Mouse (Mus musculus): ENCODE measurements around the gene Ttpal.
A peak's percentile ranks its signal among the peaks of the same experiment; 100 is the strongest.

Gene Ttpal

DNA sequence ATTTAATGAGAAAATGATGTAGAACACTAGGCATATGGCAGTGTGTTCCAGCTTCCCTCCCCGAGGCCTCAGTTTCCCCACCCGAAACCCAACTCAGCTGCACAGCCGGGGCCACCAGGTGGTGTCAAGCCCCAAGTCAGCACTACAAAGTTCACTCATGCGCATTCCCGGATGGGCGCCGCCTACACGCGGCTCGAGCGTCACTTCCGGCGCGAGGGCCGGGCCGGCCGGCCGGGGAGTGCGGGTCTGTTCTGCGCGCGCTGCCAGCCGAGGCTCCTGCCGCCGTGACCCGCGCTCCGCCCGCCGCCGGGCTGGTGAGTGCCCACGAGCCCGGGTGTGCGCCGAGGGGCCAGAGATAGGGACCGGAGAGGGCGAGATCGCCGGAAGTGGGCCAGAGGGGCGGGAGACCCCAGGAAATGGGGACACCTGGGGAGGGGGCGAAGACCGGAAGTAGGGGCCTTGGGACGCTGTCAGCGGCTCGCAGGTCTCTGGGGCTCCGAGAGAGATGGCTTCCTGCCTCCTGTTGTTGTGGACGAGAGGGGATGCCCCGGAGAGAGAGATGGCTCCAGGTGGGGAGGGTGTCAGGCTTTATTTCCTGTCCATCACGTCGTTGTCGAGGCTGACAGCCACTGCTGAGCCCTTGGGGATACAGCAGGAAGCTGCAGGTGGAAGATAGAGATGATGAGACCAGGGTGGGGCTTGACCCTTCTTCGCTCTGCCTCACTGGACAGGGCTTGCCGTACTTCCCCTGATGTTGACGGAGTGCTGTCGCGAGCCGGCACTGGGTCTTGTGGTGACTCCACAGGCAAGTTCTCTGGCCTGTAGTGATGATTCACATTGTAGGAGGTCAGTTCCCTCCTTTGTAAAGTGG, at the start of gene Ttpal:
Gene Ttpal (plus strand): TSS at position 214 of the 871 bp plus-strand sequence.
- DNase-seq (ENCODE audit: low spot score) = peak; percentile 87

DNA sequence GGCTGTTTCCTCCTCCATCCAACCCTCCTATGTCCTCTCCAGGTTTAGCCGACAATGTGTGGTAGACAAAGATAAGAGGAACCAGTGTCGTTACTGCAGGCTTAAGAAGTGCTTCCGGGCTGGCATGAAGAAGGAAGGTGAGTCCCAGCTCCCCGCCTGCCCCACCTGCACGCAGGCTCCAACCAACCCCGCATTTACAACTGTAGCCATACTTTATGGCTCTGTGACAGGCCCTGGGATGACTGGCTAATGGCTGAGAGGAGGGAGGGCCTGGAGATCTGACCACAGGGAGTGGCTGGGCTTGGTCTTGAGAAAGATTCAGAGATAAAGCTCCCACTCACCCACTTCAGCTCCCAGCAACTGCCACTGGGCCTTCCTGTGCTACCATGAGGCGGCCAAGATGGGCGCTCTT, 49.6 kb upstream of the Ttpal start:
- DNase-seq (ENCODE audit: low spot score) = no peak

DNA sequence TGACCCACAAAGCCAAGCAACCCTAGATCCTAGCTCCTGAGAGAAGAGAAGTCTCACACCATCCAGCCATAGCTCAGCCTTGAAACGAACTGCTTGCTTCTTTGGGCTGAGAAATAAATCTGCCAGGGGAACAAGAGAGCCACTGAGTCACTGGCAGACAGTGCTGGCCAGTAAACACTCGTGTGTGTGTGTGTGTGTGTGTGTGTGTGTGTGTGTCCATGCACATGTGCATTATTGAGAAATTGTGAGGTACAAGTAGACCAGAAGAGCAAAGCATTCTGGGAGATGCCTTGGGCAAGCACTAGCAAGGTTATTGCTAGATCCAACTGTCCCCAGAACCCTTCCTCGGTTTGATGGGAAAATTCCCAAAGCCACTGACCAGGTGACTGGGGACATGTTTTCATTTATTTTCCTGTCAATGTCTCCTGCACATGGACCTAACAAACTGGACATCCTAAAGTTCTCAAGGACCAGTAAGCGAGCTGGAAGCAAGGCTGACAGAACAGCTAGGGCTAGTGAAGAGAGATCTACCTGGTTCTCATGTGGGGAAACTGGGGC, 47.6 kb upstream of the Ttpal start:
- DNase-seq (ENCODE audit: low spot score) = no peak

GRCm38 (mm10) chr2:163554996-163555395, 47.1 kb upstream of the Ttpal start:
- DNase-seq (ENCODE audit: low spot score) = no peak

DNA sequence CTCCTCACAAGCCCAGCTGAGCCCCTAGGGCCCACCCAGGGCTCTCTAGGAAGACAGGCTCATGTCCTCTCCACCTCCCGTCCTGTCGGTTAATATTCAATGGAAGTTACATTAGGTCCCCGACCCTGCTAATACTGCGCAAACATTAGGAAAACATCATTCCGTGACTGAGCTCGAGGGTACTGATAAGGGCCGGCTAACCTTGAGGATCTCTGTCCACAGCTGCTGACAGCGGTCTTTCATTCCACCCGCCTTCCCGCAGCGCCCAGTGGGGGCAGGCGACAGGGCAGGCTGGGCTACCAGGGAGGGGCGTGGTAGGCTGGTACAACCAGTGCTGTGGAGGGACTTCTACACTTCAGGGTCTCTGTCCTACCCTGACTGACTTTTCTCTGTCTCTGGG, 46.7 kb upstream of the Ttpal start:
- no peak for DNase-seq (ENCODE audit: low spot score)

GRCm38 (mm10) chr2:163558548-163558947, 43.6 kb upstream of the Ttpal start:
- DNase-seq (ENCODE audit: low spot score) = no peak

GRCm38 (mm10) chr2:163559236-163559635, 42.9 kb upstream of the Ttpal start:
- no peak for DNase-seq (ENCODE audit: low spot score)

GRCm38 (mm10) chr2:163560247-163560646, 41.9 kb upstream of the Ttpal start:
- DNase-seq (ENCODE audit: low spot score) = no peak

DNA sequence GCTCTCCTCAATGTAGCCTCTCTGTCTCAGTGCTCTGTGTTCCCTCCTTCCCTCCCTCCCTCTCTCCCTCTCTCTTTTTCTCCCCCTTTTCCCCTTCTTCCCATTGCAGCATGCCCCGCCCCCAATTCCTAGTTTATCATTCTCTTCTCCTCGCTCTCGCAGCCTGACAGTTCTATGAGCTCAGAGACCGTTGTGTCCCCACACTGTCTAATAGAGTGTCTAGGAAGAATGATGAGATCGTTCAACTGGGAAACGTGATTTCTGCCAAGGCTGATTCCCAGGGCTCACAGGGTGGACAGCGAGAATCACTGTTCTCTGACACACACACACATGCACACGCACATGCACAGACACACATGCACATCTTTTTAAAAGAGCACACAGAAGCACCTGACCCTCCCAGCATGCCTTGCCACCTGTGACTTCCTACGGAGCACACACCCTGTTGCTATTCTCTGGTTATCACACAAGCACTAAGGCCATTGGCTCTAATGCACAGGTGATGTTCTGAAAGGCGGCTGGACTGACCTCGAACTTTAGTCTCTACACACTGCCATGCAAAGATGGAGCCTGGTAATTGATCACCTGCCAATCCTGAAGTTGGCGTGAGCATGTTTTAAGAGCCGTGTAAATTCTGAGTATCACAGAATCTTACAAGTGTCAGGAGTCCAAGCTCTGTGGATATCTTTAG, 40.7 kb upstream of the Ttpal start:
- DNase-seq (ENCODE audit: low spot score) = no peak

- peak; percentile 23 for DNase-seq (ENCODE audit: low spot score)
Measured at GRCm38 (mm10) chr2:163564646-163565045, 37.5 kb upstream of the Ttpal start.

GRCm38 (mm10) chr2:163574321-163574720, 27.8 kb upstream of the Ttpal start:
- DNase-seq (ENCODE audit: low spot score) = no peak

DNA sequence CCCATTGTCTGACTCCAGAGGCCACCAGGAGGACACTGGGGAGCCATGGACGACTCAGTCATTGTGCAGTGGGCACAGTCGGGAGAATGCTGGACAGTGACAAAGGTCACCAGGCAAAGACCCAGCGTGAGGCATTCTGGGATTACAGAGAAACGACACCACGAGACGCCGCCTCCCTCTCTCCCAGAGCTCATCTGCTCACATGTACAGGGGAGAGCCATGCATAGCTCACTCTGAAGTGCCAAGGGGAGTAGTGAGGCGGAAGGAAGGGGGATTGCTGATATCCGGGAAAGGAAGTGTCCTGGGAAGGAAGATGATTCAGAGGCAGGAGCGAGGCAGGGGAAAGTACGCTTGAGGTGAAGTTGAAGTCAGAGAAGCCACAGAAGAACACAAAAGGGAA, 26.9 kb upstream of the Ttpal start:
- DNase-seq (ENCODE audit: low spot score) = no peak

- DNase-seq (ENCODE audit: low spot score) = no peak
Measured at GRCm38 (mm10) chr2:163577986-163578385, 24.1 kb upstream of the Ttpal start.

DNA sequence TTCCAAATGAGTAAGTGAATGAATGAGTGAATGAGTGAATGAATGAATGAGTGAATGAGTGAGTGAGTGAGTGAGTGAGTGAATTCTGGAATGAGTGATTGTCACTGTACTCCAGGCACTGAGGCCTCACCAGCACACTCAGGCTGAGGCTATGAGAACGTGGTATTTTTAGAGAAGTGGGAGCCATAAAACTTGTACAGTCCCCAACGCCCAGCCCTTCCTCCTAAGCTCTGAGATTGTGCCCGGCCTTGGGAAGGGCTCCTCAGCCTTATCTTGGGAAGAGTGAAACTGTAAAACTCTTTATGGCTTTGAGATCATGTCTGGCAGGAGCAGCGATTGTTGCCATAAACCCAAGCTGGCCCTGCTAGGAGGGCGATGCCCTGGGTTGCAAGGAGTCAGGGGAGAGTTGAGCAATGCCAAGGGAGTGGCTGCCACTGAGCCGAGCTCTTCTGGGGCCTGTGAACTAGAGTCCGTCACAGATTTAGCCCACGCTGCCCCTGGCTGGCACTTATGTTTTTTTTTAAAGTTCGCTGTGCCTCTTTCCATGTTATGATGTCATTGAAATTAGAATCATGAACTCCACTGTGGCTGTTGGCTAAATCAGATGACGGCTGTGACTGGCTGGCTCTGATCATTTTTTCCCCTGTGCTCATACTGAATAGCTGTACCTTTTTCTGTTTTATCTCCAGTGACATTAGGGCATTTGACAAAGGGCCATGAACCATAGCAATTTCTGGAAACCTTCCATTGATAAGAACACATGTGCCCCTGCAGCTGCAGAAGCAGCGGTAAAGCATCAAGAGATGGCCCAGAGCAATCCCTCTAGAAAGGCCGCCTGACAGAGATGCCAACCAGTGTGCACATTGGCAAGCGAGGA, 21.8 kb upstream of the Ttpal start:
- DNase-seq (ENCODE audit: low spot score) = no peak

DNA sequence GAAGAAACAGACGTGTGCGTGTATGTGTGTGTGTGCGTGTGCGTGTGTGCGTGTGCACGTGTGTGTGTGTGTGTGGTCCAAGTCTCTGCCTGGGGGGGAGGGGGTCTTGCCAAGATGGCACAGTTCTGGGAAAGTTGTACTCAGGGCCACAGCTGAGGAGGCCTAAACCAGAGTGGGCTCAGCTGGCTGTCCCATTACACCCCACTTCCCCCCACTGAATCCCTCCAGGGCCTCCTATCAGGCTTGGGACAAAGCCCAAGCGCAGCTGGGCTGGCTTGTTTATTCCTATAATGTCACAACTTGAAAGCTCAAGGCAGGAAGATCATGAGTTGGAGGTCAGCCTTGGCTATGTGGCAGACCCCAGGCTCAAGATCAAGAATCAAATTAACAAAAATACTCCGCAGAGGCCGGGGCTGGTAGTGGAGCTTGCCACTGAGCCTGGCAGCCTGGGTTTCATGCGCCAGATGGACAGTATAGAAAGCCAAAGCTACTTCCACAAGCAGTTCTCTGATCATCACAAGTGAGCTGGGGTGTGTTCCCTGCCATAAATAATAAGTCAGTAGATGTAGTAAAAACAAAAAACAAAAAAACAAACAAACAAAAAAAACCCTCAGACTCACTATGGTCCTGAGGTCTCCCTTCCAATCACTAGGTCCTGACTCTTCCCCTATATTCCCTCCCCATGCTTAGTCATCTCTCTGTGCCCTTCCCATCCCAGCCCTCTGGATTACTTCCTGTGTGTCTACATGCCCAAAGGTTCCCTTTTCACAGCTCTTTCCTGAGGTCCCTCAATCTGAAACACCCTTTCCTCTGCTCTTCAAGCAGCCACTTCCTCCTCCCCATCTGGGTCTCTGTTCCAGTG, 18.7 kb upstream of the Ttpal start:
- DNase-seq (ENCODE audit: low spot score) = no peak

GRCm38 (mm10) chr2:163584088-163584426, 18.1 kb upstream of the Ttpal start:
- DNase-seq (ENCODE audit: low spot score) = no peak

DNA sequence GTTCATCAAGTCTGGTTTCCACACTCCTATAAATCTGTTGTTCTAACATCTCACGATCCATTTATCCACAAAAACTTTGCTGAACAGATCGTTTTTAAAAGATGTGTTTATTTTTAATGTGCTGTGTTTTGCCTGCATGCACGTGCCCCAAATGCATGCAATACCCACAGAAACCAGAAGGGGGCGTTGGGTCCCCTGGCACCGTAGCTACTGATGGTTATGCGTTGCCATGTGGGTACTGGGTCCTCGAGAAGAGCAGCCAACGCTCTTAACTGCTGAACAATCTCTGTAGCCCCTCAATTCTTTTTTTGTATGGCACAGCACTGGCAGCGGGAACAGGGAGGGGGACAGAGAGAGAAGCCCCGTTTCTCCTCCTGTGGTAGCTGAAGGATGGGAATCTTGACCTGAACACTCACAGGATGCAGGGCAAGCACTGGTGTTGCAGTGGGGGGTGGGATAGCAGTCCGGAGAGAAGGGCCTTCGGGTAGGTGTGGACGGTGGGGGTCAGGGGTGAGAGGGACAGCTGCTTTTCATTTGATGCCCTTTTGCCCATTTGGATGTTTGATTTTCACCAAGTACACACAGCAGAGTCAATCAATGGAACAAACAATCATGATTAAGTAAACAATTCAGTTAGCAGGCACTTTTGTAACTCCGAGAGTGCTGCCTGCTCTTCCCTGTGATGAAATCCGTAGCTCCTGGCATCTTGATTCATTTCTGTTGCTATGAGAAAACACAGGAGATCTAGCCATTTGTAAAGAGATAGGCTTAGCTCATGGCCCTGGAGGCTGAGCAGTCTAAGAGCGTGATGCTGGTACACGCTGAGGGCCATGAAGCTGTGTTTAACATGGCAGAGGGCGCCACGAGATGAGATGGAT, 15.5 kb upstream of the Ttpal start:
- DNase-seq (ENCODE audit: low spot score) = no peak

DNA sequence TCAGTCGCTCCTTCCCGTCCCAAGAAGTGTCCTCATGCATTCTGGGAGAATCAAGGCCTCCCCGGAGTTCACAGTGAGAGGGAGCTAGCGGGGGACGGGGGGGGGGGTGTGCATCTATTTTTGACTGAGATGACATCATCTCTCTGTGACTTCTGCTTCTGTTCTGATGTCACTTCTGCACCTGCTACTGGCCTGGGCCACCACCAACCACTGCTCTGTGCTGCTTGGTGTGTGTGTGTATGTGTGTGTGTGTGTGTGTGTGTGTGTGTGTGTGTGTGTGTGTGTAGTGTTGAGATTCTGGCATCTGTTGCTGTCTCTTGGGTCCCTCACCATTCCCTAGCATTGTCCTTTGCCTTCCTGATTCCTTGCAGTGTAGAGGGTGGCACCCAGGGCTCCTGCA, 14.6 kb upstream of the Ttpal start:
- DNase-seq (ENCODE audit: low spot score) = no peak

DNA sequence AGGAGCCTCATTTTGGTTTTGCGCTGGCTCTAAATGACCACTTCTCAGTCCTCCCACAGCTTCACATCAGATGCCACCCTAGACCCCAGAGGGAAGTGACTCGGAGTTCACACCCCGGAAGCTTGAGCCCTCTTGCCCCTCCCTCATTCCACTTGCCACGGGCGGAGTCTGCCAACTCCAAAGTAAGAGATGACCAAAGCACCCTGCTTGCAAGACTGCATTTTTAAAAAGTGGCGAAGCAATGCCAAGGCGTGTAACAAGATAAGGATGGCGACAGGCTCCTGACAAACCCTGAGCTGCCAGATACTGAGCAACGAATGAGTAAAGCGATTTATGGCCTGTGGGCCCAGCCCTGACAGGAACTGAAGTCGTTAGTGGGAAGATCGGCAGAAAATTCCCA, 11.9 kb upstream of the Ttpal start:
- DNase-seq (ENCODE audit: low spot score) = no peak

- no peak for DNase-seq (ENCODE audit: low spot score)
Measured at GRCm38 (mm10) chr2:163590996-163591395, 11.1 kb upstream of the Ttpal start.

Measured in urinary bladder, postnatal 25 days (tissue).